Mouse (Mus musculus) spleen, adult 12 weeks (tissue): ENCODE results near the gene Bbs7.
A peak's percentile ranks its signal among the peaks of the same experiment; 100 is the strongest.
"Not testable (repeated sequence)": the region's sequence is repeated elsewhere in the genome, so short reads cannot be mapped to it uniquely, and the experiment has no call there.

Experiments
- DNase-seq: peaks from one replicate; pipeline ENCODE4 v3.0.0; 2022; ENCODE audit warnings: low spot score

The Bbs7 gene

DNA sequence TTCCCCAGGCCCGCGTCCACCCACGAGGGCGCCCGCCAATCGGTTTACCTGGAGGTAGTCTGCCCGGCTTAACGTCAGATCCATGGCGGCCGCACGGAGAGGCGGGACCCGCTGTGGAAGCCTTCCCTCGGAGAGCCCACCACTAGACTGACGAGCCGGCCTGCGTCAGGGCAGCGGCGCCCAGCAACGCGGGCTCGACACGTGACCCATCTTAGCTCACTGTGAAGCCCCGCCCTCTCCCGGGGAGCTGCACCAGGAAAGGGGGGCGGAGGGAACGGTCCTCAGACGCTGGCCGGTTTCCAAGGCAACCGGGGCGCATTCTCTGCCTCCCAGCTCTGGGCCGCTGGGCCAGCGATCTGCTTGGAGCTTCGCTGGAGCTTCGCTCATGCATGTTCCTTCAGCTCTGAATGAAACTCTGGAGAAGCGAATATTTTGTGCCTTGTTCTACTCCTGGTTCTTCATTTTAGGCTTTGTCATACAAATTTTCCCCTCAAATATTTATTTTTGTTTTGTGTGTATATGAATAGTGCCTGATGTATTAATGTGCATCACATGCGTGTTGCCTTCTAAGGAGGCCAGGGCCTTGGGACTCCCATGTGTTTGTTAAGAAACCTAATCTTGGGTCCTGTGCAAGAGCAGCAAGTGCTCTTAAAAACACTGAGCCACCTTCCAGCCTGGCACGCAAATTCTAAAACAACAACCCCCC, at the start of gene Bbs7:
Bbs7 (minus strand) TSS at position 276 of the 706 bp plus-strand sequence.
- peak; percentile 65 for DNase-seq

DNA sequence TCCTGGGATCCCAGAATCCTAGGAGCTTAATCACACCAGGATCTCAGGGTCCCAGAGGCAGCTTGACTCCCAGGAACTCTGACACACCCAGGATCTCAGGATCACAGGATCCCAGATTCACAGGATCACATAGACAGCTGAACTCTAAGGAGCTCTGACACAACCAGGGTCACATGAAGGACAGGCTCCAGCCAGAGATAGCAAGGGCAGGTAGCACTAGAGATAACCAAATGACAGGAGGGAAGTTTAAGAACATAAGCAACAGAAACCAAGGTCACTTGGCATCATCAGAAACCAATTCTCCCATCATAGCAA, 31.9 kb upstream of the Bbs7 start:
- not testable (repeated sequence) for DNase-seq

DNA sequence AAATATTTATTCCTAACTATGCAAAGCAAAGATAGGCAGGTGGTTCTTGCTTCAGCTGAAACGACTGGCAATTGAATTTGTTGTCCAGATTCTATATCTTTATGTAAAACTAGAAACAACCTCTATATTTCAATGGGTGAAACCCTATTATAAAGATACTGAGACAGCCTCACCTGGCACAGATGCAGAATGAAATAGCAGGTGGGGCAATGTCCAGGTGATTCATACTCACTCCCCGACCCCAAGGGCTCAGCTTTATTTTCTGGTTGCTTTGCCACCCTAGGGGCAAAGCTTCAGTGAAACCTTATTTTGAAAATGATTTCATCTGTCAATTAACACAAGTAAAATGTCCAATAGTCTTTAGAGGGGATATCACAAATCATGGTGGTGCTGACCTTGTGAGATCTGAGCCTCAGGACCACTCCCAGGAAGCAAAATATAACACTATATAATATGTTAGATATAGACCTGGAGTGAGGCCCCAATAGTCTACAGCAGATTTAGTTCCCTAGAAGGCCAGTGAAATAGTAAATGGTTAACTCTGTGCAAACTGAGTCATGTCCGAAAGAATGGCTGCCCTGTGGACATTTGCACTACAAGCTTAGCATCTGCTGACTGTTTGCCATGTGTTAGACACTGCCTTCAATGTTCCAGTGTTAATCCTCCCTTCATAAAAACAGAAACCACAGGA, 31.4 kb upstream of the Bbs7 start:
- no peak for DNase-seq

DNA sequence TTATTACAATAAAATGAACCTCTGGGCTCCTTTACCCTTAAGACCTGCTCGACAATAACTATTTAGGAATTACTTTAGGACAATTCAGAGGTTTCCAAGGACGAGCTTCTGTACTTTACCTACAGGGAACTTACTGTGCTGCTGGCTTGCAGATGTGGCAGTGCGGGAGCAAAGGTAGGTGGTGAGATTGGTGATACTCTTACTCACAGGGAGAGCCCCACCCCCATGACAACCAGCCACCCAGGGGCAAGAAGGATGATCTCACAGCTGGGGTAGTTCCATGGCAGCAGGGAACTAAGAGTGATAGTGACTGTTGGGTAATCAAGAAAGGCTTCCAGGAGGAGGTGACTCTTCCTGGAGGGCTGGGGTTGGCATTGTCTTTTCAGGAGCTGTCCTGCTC, 30.1 kb upstream of the Bbs7 start:
- DNase-seq, result no peak

DNA sequence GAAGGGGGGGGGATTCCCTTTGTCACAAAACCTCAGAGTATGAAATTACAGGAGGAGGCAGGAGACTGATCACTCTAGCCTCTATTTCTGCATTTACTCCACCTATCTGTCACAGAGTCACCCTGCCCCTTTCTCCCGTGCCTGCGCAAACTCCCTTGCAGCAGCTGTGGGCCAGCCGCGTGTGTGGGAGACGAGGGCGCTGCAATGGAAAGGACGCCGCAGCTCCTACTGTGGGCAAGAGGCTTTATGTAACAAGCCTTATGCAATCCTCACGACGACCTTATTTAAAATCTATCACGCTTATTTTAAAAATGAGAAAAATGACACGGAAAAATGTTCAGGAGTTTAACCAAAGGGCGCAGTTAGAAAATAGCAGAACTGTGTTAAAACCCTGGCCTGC, 29.5 kb upstream of the Bbs7 start:
- no peak for DNase-seq

DNA sequence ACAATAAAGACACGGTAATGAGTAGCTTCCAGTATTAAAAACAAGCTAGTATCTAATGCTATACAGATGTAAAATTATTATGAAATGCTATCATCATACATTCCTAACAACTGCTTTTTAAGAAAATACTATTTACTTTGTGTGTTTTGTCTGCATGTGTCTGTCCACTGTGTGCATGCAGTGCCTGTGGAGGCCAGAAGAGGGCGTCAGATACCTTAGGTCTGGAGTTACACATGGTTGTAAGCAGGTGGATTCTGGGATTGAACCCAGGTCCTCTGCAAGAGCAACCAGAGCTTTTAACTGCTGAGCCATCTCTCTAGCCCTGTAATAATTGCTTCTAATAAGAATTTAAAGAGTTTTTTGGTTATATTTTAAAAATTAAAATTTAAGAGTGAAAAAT, 27.5 kb upstream of the Bbs7 start:
- no peak for DNase-seq

DNA sequence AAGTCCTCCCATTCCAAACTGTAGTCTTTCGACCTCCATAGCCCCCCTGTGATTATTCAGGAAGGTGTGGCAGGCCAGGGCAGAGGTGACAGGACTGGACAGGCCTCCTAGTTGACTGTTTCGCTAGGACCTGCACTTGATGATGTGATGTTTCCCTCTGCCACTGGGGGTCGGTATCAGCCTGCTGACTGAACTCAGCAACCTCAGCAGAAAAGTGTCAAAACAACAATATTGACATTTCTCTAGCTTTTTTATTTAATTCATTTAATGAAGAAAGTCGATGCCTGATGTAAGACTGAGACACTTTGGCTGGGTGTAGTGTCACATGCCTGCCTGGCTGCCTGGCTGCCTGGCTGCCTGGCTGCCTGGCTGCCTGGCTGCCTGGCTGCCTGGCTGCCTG, 22.2 kb upstream of the Bbs7 start:
- no peak for DNase-seq

DNA sequence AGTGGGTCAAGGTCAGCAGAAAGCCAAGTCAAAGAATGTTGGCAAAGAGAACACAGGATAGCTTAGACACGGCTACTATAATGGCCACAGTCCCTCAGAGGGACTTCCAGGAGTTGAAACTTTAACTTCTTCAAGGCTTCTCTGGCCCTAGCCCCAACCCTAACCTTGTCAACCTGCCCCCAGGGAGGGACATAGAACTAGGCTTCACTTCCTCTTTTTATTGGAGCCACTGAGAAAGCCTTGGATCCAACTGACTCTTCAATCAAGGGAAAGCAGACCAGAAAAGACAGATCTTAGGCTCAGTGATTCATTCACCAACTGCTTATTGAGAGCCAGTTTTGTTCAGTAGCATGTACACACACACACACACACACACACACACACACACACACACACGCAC, 13.5 kb upstream of the Bbs7 start:
- DNase-seq, result no peak

DNA sequence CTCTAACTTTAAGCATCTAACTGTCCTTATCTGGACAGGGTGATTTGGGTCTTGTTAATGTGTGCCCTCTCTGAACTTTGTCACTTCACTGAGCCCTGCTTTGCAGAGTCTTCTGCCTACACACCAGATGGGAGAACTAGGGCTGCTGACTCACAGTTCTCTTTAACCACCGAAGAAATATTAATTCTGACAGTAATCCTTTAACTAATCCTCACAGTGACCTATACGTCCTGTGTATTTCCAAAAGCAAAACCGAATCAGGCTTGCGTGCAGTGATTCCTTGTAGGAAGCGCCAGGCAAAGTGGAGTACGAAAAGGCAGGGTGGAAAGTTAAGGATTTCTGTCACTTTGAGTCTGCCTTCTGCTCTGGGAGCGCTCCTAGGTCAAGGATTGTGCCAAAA, 4.9 kb upstream of the Bbs7 start:
- DNase-seq, result no peak

DNA sequence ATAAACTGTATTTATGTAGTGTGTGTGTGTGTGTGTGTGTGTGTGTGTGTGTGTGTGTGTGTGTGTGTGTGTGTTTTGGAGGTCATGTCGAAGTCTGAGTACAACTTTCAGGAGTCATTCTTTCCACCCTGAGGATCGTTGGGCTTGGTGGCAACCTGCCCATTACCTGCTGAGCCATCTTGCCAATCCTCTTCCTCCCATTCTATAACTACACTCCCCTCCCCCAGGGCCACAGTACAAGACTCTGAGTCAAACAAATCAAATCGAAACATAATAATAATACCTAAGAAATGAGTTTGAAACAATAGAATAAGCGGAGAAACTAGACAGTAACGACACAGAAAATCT, 605 bp upstream of the Bbs7 start:
- no peak for DNase-seq

DNA sequence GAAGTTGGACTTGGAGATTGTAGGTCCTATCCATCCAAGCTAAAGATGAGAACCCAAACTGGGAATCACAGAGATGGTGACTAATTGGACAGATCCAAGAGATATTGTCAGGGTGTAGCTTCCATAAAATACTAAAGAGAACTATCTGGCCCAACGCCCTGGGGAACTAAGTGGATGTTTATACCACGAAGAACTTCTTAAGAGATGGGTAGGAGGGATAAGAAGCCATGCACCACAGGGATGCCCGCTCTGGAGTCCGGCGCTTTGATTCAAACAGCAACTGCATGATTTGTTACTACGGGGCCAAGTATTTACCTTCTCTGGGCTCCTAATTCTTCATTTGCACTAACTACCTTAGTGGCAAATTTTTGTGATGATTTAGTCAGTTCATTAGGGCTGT, 590 bp downstream of the Bbs7 start:
- no peak for DNase-seq

DNA sequence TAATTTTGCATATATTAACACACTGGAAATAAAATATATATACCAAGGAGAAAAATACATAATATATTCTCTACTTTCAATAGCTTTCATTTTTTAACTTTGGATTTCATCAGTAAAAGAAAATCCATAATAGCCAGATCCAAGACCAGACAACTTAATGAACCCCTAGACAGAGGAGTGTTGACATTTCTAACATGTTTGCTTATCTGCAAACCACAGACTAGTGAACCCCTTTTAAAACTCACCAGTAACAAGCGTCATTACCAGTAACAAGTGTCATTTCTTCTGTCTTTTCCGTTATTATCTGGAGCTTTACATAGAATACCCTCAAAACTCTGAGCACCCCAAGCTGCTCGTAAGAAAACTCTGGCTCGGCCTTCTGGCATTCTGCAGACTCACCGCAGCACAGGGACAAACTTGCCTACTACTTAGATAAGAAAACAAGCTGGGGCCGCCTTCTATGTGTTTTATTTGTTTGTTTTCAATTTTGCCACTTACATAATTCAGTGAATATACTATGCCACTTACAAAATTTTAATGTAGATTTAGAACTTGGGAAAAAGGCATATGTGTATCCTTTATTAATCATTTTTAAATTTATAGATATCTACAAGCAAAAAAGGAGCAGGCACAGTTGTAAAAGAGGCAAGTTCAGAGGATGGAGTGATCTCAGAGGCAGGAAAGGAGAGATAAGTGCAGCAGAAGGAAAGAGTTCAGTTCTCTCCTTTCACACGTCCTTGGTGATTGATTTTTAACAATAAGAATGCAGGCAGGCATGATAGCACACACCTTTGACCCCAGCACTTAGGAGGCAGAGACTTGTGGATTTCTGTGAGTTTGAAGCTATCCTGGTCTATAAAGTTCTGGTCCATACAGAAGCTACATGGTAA, 7.1 kb downstream of the Bbs7 start:
- DNase-seq, result no peak

DNA sequence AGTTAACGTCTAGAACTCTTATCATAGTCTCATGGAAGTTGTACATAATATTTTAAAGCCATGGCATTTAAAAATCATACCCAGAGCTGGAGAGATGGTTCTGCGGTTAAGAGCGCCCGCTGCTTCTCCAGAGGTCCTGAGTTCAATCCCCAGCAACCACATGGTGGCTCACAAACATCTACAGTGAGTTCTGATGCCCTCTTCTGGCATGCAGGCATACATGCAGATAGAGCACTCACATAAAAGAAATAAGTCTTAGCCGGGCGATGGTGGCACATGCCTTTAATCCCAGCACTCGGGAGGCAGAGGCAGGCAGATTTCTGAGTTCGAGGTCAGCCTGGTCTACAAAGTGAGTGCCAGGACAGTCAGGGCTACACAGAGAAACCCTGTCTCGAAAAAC, 13.5 kb downstream of the Bbs7 start:
- not testable (repeated sequence) for DNase-seq

DNA sequence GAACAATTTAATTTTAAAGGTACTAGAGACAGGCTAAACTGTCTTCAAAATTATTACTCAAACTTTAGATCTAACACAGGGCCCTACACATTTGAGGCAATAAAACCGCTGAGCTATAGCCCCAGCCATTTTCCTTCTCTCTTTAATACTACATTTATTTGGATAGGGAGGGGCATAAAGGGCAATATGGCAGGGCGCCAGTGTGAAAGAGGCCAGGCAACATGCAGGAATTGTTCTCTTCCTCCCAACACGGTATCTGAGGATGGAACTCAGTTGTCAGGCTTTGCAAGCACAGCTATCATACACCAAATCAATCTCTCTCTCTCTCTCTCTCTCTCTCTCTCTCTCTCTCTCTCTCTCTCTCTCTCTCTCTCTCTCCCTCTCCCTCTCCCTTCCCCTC, 14.5 kb downstream of the Bbs7 start:
- no peak for DNase-seq

DNA sequence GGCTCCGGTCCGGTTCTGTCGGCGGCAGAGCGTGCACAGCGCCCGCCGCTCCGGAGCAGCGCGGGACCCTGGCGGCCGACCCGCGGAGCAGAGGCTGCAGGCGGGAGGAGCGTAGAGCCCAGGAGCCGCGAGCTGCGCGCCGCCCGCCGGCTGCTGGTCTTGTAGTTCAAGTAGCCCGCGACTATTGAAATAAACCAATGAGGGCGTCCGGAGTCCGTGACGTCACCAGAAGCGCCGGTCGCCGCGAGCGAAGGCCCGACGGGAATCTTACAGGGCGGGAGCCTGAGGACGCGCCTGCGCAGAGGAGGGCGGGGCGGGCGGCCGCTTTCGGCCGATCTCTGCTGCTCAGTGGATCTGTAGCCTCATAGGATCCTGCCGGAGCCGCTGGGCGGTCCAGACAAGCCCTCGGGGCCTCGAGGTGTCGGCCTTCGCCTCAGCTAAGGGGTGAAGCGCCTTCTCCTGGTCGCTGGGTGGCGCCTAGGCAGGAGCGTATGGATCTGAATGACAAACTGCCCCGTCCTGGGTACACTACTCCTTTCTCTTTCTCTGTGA, 41.4 kb downstream of the Bbs7 start, which contains the start of gene Ccna2:
Ccna2 (minus strand) TSS at position 324 of the 552 bp plus-strand sequence.
- DNase-seq, result peak; percentile 96

DNA sequence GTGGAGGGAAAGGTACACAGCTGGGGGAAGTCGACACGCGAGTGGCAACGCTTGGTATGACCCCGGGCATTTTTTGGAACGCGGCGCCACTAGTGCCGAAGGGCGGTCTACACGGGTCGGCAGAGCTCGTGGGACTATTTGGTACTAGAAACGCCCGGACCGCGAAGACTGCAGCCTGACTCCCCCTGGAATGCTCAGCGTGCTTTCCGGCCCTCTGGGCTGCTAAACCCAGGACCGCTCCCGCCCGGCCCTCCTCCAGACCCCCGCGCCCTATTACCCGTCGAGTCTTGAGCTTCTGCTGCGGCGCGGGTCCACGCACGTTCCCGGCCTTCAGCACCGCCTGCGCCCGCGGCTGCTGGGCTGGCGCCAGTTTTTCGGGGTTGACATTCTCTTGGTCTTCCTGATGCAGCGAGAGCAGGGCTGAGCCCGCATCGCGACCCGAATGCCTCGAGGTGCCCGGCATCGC, 41.9 kb downstream of the Bbs7 start:
- peak; percentile 16 for DNase-seq

DNA sequence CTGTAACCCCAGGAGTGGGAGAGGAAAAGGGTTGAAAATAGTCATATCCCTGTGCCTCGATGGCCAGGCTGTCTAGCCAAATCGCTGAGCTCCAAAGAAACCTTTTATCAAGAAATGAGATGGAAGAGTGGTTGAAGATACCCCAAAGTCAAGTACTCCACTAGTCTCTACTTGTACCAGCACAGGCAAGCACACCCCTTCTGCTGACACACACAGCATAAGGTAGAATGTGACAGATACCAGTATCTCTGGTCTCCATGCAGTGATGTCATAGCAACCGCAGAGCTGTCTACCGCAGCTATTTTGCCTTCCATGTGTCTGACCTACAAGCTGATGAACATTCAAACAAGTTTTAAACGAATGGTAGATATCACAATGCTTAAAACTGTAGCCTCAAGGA, 43.4 kb downstream of the Bbs7 start:
- DNase-seq, result peak; percentile 15

DNA sequence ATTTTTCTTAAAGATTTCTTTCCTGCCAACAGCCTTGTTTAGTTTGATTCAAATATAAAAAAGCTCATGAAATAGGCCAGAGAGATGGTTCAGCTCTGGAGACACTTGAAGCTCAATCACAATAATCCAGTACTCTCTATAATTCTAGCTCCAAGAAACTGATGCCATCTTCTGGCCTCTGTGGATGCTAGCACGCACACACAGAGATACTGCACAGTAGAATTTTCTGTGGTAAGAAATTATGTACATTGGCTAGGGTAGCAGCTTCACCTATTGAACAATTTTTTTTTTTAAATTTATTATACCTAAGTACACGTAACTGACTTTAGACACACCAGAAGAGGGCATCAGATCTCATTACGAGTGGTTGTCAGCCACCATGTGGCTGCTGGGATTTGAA, 49.6 kb downstream of the Bbs7 start:
- DNase-seq, result no peak

DNA sequence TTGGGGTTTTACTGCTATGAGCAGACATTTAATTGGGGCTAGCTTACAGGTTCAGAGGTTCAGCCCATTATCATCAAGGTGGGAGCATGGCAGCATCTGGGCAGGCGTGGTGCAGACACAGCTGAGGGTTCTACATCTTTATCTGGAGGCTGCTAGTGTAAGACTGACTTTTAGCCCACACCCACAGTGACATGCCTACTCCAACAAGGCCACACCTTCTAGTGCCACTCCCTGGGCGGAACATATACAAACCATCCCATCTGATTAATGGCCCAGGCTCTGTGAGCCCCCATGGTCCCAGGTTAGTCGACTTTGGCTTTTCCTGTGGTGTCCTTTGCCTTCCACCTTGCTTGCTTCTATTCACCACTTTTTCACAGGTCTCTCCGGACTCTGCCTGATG, 53.7 kb downstream of the Bbs7 start:
- DNase-seq, result peak; percentile 16

DNA sequence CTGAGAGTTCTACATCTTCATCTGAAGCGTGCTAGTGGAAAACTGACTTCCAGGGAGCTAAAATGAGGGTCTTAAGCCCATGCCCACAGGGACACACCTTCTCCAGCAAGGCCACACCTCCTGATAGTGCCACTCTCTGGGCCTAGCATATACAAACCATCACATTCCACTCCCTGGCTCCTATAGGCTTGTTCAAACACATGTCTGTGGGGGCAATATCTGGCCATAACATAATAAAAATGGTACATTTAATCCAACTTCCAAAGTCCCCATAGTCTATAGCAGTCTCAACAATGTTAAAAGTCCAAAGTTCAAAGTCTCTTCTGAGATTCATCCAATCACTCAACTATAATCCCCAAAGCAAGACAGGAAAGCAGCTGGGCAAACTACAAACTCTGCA, 55.7 kb downstream of the Bbs7 start:
- no peak for DNase-seq

DNA sequence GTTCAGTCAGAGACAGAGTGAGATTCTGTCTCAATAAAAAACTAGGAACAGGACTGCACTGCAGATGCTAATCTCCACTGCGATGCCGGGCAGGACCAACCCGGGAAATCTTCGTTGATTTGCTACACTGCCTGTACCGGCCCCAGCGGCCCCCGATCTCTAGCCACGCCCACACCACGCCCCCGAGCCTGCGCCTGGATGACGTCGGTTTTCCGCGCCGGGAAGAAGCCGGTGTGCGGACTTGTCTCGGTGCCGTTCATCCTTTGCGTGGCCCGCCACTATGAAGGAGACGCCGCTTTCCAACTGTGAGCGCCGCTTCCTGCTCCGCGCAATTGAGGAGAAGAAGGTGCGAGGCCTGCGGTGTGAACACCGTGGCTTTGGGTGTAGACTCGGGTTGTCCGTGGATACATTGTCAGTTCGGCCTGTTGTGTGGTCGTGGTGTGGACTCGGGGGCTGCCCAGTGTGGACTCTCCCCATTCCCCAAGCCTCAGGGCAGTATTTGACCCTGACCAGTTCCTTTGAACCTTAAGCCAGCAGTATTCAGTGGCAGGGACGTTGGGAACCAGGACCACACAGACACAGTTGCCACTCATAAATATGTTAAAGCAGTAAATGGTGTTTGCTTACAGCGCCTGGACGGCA, 60.8 kb downstream of the Bbs7 start, which contains the start of gene Exosc9:
Exosc9 (plus strand) TSS at position 201 of the 642 bp plus-strand sequence.
- DNase-seq, result peak; percentile 81

DNA sequence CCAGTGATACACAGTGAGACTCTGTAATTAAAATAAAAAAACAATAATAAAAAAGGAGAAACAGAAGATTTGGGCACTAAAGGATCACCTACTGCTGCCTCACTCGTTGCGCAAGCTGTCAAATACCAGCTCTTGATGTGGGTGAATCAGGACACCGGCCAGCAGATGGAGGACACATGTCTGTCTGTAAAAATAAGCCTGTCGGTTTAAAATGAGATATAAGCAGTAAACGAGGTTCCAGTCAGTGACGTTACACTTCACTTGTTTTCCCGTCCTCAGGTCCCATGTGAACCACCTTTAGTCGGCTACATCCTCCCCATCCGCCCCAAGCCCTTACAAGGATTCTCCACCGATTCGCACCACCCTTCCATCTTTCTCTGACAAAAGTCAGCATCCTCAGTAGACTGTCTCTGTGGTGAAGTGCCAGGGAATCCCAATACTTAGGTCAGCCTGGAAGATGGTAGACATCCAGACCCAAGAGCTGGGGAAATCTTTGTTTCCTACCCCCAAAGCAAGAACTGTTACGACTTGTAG, 61.4 kb downstream of the Bbs7 start:
- DNase-seq, result peak; percentile 4
